Mouse (Mus musculus) granulocyte monocyte progenitor cell, adult 5-6 weeks (primary cell): ENCODE measurements around the gene Naa35. TPM values are rescaled to one million over a fixed set of nuclear protein-coding genes. Genes with fewer than 3 reads are reported as not detected.

Source experiments
- ATAC-seq: replicated peaks from 2 replicates; pipeline ENCODE4 v1.8.0; 2016; ENCODE audit warnings: mild to moderate bottlenecking, moderate TSS enrichment, inconsistent platforms; ENCODE audit not compliant: poor library complexity, severe bottlenecking
- total RNA-seq, 2 experiments: library from RNA; stranded (forward) in 1 of 2; stranded (reverse) in 1 of 2; fragments of 200-712, 200-1000 nt in 1 of 2; fragments of >200 nt in 1 of 2; fragmentation: Nextera tagmentation in 1 of 2; gene quantifications; 2 replicates each; pipeline ENCODE4 v1.2.3; 2014 to 2017

Gene Naa35
- total RNA-seq, 2 experiments from 2014 or later = 29.1 to 98.6 TPM

DNA sequence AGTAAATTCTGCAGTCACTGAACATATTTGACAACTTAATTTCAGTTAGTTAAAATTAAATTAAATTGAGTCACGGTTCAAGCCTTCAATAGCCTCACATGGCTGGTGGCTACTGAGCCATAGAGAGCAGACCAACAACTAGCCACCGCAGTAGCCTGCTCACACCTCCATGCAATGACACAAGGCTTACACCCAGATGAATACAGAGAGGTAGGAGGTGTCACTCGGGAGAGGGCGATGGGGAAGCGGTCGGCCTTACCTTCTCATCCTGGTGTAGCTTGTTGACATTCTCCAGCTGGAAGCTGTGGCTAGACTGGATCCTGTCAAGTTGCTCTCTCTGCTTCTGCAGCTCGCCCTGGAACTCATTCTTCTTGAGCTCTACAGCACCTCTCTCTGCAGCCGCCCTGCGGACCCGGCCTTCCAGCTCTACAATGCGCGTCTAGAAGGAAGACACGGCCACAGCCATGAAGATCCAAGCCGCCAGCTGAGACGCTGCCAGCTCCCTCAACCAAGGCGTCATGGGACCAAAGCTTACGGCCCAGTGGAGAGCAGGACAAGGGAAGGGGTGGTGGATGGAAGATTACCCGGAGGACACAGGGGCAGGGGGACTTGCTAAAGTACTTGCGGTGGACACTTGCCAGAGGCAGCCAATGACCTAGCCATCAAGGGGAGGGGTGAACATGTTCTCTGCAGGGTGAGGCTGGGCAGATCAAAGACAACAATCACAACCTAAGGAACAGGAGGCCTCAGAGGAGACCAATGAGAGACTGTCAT is 79.1 kb downstream of the Naa35 start:
- ATAC-seq = no peak

DNA sequence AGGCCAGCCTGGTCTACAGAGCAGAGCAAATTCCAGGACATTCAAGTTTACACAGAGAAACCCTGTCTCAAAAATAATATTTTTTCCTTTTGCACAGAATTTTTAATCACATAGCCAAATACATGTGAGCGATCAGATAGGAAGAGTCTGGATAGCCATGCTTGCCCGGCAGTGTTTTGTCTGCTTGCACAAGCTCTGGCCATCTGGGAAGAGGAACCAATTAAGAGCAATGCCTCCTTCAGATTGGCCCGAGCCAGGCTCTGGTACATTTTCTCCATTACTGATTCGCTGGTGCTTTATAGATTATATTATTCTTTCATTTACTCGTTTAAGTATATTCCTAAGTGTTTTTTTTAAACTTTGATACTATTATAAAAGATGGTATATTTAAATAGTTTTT is 82.7 kb downstream of the Naa35 start:
- peak; percentile 36 for ATAC-seq

DNA sequence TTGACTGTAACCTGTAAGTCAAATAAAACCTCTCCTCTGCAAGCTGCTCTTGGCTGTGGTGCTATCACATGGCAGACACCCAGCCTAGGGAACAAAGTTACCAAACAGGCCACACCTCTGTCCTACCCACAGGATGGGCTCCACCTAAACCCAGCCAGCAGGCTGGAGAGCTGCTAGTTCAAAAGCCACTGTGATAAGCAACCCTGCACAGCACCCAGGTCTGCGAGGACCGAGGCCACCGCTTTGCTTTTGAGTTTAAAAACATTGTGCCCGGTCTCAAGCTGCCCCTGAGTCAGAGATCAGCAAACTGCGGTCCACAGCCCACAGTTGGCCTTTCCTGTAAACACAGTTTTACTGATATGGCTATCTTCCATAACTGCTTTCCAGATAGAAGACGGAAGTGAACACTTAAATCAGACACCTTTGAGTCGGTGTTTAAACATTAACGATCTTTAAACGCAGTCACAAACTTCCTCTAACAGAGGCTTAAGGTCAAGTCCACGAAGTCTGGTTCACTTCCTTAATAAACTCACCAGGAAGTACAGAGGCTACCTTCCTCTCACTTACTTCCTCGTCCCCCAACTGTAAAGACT is 83.5 kb downstream of the Naa35 start:
- ATAC-seq = peak; percentile 71

DNA sequence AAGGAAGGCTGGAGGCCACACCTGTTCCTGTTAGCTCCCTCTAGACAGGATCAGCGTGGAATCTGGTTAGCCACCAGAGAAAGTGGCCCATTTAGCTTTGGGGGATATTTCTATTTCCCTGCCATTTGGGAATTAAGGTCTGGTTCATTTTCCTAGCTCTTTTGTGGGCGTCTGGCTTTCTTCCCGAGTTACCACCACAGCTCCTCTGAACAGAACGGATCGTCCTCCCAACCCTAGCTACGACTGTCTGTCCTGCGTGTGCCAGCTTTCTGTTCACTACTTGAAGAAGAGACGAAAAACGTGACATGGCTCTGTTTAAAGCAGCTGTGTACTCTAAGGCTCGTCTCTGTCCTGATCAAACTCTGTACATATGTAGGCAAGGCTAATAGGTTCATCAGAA is 84.9 kb downstream of the Naa35 start:
- no peak for ATAC-seq

DNA sequence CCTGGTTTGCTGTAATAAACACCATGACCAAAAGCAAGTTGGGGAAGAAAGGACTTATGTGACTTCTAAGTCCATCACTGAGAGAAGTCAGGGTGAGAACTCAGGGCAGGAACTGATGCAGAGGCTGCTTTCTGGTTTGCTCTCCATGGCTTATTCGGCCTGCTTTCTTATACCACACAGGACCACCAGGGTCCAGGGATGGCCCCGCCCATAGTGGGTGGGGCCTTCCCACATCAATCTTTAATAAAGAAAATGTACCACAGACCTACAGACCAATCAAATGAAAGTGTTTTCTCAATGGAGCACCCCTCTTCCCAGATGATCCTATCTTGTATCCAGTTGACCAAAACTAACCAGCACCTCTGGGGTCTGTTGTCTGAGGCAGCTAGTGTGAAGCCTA is 86.5 kb downstream of the Naa35 start:
- no peak for ATAC-seq

DNA sequence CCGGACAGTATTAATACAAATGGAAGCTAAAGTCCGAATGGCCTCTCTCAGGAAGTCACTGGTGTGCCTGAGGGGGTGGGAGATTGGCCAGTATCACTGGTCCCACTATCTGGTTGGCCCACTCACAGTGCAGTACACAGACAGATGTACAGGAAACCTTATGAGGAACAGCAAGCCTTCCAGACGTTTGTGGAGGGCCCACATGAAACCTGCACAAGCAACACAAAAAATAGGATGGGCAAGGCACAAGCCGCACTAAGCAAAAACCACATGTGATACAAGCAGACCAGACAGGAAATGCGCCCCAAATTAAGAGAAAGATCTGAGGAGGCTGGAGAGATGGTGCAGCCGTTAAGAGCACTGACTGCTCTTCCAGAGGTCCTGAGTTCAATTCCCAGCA is 87.2 kb downstream of the Naa35 start:
- peak; percentile 68 for ATAC-seq

DNA sequence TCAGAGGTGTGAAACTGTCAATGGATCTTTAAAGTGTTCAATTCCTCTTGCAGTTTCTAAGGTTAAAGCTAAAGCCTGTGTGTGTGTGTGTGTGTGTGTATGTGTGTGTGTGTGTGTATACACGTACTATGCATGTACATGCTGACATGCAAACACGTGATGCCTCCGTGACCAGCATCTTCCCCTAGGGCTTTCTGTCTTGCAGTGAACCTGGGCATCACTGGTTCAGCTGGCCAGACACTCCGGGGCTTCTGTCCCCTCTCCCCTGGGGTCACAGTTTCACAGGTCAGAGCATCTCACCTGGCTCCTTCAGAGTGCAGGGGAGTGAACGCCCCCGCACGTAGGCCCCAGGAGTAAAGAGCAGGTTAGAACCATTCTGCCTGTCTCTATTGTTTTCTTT is 88.5 kb downstream of the Naa35 start:
- no peak for ATAC-seq

DNA sequence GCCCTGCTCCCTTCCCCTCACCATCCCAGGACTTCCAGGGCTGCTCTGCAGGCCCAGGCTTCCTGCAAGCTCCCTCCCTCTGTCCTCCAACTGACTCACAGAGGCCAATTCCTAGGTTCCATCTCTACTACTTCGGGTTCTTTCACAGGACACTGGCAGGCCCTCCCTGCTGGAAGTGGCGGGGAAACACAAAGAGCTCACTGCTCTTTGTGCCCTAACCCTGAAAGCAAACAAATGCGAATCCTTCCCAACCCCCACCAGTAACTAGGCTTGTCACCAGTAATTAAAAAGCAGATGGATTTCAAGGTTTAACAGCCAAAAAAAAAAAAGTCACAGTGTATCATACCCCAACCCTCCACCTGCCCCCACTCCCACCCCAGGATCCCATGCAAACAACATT is 89.2 kb downstream of the Naa35 start:
- ATAC-seq = no peak

DNA sequence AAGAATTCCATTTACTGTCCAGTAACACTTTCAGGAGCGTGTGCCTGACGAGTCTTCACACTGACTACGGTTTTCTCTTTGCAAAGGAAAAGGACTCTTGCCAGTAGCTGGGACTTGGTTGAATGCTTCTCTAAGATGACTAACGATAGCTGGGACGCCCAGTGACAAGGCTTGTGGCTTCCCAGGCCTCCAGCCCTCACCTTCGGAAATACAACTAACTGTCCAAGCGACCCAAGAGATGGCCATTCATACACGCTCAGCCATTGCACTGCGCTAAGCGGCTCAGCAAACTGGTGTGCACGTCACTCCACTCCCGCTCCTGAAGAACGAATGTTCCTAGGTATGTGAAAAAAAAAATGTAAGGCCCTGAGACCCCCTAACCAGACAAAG is 89.7 kb downstream of the Naa35 start:
- ATAC-seq = no peak

DNA sequence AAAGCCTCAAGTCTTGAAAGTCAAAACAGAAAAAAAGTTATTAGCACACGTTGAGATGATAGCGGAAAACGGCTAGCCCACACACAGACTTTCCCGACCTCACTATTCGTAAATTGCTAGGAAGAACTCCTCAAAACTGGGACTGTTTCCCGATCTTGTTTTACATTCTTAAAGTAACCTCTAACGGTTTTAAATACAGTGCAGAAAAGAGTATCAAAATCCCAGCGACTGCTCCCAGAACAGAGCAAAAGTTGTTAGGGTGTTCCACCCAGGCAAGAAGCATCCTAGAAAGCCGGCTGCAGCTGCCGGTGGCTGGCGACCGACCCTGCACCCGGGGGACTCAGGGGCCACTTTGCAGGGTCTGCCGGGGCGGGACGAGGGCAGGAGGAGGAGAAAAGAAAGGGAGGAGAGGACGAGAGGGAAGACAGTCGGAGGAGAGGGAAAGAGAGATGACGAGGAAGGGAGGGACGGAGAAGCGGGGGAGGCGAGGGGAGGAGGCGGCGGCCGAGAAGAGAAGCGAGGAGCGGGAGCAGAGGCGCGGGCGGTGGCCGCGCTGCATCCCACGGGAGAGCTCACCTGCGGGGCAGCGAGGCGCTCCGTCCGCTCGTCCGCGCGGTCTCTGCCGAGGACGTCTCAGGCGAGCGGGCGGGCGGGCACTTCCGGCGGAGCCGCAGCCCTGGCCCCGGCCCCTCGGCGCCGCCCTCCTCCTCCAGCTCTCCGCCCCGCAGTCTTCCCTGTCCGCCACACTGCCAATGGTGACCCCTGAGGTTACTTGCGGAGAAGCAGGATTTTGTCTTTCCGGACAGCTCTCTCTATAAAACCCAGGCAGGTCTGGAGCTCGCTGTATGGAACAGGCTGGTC is 90.3 kb downstream of the Naa35 start, which contains the start of gene Golm1:
TSS of gene Golm1 (minus strand) at position 661 of the 861 bp plus-strand sequence.
- ATAC-seq = peak; percentile 57

DNA sequence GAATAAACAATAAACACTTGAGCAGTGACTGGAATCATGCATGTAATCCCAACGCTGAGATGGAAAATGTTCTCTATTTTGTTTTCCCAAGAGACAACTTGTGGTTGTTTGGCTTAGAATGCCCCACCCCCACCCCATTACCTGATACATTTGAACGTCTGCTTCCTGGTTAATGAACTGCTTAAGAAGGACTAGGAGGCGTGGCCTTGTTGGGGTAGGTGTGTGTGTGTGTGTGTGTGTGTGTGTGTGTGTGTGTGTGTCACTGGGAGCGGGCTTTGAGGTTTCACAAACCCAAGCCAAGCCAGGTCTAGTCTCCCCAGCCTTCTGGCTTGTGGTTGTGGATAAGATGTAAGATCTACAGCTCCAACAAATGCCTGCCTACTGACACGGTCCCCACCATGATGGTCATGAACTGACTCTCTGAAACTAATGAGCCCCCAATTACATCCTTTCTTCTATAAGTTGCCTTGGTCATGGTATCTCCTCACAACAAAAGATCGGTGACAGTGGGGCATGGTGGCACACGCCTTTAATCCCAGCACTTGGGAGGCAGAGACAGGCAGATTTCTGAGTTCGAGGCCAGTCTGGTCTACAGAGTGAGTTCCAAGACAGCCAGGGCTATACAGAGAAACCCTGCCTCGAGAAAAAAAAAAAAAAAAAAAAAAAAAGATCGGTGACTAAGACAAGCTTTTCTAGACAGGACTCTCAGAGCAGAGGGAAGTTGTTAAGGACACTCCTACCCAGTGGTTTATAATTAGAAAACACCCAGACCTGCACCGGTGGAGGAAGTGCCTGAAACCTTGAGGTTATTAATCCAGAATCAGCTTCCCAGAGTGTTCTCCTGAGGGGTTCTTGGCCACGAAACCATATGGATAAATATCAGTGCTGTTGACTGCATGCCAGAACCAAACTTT is 91.5 kb downstream of the Naa35 start:
- peak; percentile 48 for ATAC-seq

DNA sequence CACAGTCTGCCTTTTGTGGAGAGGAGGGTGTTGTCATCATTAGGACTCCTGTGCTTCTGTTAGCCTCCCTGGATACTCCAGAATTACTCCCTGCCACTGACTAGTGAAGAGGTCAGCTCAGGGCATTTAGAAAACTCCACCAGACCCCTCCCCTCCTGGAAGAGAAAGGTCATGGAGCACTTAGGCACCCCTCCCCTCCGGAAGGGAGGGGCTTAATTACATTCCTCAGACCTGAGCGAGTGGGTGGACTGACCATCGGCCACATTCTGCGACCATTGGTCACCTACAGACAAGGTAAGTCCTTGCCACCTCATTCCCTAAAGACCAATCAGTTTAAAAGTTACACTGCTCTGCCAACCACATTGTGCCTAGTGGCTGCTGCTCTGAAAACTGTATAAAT is 94.2 kb downstream of the Naa35 start:
- ATAC-seq = no peak

DNA sequence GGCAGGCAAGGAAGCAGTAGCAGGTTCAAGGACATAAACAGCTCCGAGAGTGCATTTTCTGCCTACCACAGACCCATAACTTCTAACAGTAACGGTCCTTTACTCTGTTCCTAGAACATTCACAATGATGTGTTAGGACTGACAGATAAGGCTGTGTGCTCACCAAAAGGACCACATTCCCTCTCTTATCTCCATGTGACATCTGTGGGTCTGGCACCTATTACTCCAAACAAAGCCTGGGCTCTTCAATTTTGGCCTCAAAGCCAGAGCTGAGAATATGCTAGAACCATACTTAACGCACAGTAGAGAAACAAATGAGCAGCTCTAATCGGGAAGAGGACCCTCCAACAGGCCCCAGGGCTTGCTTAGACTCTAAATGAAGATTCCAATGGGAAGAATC is 94.8 kb downstream of the Naa35 start:
- ATAC-seq = no peak

DNA sequence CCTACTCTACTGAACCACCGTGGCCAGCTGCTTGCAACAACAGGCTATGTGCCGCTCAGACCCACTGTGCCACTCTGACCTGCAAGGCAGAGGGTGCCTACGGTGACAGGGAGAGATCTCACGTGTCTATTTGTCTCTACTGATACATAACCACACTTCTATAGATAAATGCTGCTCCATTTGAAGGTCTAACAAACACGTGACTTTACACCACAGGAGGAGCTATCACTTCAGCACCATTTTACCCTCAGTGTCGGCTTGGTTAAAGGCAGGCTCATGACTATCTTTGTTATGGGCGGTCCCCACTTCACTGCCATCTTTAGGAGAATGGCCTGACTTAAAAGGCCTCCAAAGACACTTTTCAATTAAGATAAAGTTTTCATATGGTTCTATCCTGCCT is 97.6 kb downstream of the Naa35 start:
- ATAC-seq = peak; percentile 58

DNA sequence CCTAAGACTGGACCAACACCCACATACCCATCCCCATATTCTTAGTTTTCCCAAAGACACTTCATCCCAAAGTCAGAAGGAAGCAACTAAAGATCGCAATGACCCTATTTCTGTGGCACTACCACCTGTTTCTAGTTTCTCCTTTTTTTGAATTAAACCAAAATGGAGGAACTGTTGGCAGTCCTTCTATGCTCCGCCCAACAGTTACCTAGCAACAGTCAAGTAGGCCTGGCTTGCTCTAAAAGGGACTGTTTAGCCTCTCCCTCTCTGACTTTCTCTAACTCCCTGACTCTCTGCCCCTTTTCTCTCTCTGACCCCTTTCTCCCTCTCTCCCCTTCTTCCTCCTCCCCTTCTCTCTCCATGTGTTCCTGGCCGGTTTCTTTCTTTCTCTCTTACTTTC is 100.2 kb downstream of the Naa35 start:
- no peak for ATAC-seq

Other genes starting within 250 kb of the Naa35 start
- gene Agtpbp1, start within 50 bp of the Naa35 start, total RNA-seq (2014; fragmentation: Nextera tagmentation) = 31.0 and 68.9 TPM in 2 replicates
- gene Agtpbp1, start within 50 bp of the Naa35 start, total RNA-seq (2017) = 56.4 and 67.5 TPM in 2 replicates
- 7.2 and 11.5 TPM in 2 replicates for gene Golm1, start 90.6 kb downstream of the Naa35 start, total RNA-seq (2014; fragmentation: Nextera tagmentation)
- gene Golm1, start 90.6 kb downstream of the Naa35 start, total RNA-seq (2017) = 12.4 and 16.0 TPM in 2 replicates
- gene 4921517D22Rik, start 108.8 kb downstream of the Naa35 start, total RNA-seq (2014; fragmentation: Nextera tagmentation) = not detected in 2 replicates
- not detected in 2 replicates for gene 4921517D22Rik, start 108.8 kb downstream of the Naa35 start, total RNA-seq (2017)
- not detected in 2 replicates for gene Spata31d1a, start 125.1 kb downstream of the Naa35 start, total RNA-seq (2014; fragmentation: Nextera tagmentation)
- gene Spata31d1a, start 125.1 kb downstream of the Naa35 start, total RNA-seq (2017) = not detected in 2 replicates
- not detected in 2 replicates for gene Spata31d1b, start 127.0 kb downstream of the Naa35 start, total RNA-seq (2014; fragmentation: Nextera tagmentation)
- gene Spata31d1b, start 127.0 kb downstream of the Naa35 start, total RNA-seq (2017) = not detected in 2 replicates
- not detected in 2 replicates for gene Spata31d1d, start 146.5 kb downstream of the Naa35 start, total RNA-seq (2014; fragmentation: Nextera tagmentation)
- not detected in 2 replicates for gene Spata31d1d, start 146.5 kb downstream of the Naa35 start, total RNA-seq (2017)
- gene 1700014D04Rik, start 161.5 kb downstream of the Naa35 start, total RNA-seq (2014; fragmentation: Nextera tagmentation) = not detected in 2 replicates
- gene 1700014D04Rik, start 161.5 kb downstream of the Naa35 start, total RNA-seq (2017) = not detected in 2 replicates
- gene Isca1, start 184.6 kb downstream of the Naa35 start, total RNA-seq (2014; fragmentation: Nextera tagmentation) = 47.4 and 55.1 TPM in 2 replicates
- 23.4 and 25.8 TPM in 2 replicates for gene Isca1, start 184.6 kb downstream of the Naa35 start, total RNA-seq (2017)
- gene Gm49354, start 197.0 kb downstream of the Naa35 start, total RNA-seq (2014; fragmentation: Nextera tagmentation) = not detected in 2 replicates
- gene Gm49354, start 197.0 kb downstream of the Naa35 start, total RNA-seq (2017) = not detected in 2 replicates
- gene Tut7, start 237.9 kb downstream of the Naa35 start, total RNA-seq (2014; fragmentation: Nextera tagmentation) = 63.9 and 77.9 TPM in 2 replicates
- 114 and 117 TPM in 2 replicates for gene Tut7, start 237.9 kb downstream of the Naa35 start, total RNA-seq (2017)